Mouse (Mus musculus) CH12.LX (cell line): ENCODE results near the gene Gm28845.

Source experiments
- CTCF ChIP-seq, 2 experiments: IDR thresholded peaks in 1 of 2; conservative IDR thresholded peaks in 1 of 2; 2 replicates each; pipeline ENCODE4 v1.5.1; 2011 to 2012; ENCODE audit warnings: low read depth in 2 of 2, low read length in 2 of 2, improper control_type of control experiment in 1 of 2, inconsistent platforms in 1 of 2, mild to moderate bottlenecking in 1 of 2, moderate library complexity in 1 of 2
- EP300 ChIP-seq: IDR thresholded peaks from 2 replicates; pipeline ENCODE4 v1.6.1; 2011; ENCODE audit warnings: low read length, improper control_type of control experiment
- MEF2A ChIP-seq: IDR thresholded peaks from 2 replicates; pipeline ENCODE4 v1.6.1; 2014; ENCODE audit warnings: low read depth, mild to moderate bottlenecking, inconsistent platforms, low read length, improper control_type of control experiment, borderline replicate concordance
- TCF12 ChIP-seq: IDR thresholded peaks from 2 replicates; pipeline ENCODE4 v1.6.1; 2014; ENCODE audit warnings: low read depth, mild to moderate bottlenecking, inconsistent platforms, low read length, improper control_type of control experiment
- USF2 ChIP-seq: conservative IDR thresholded peaks from 2 replicates; pipeline ENCODE4 v1.6.1; 2011; ENCODE audit warnings: low read depth, low read length, improper control_type of control experiment
- ZC3H11A ChIP-seq: IDR thresholded peaks from 2 replicates; pipeline ENCODE4 v1.6.1; 2012; ENCODE audit warnings: low read depth, mild to moderate bottlenecking, inconsistent platforms, low read length, improper control_type of control experiment

DNA sequence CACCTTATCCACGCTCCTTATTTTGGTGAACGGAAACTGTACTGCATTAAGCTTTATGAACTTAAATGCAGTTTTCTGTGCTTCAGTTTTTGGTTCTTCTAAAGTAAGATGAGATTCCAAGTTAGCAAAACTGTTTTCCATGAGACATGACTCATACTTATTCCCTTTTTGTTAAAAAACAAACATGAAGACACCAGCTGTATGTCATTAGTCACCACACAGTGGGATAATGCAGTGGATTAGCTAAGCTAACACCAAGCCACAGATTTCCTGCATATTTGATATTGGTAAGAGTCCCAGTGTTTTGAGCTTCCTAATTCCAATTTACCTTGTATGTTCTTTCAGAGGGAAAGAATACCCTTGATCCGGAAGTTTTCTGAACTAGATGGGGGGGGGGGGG is 27.8 kb downstream of the Gm28845 start:
- TF ChIP-seq ZC3H11A (no peak), EP300 (no peak), CTCF (conservative IDR thresholded peaks at IDR 0.05 in 1 of 2, IDR thresholded peaks at IDR 0.05 in 1 of 2; ENCODE audit: low read depth in 2 of 2, low read length in 2 of 2) (no peak), USF2 (no peak), MEF2A (no peak), TCF12 (no peak)
